ENCODE assay signal across 12 mouse cellular contexts in genomic region chr8:125959363-125959771, GRCm38 (mm10). TPM values are rescaled to one million over a fixed set of nuclear protein-coding genes. Genes with fewer than 3 reads are reported as not detected.
DNase-seq lines count a peak whose midpoint lies in the region; ATAC-seq lines count a peak whose summit lies in the region.
"Had no signal": no experiment of that assay in that cellular context is flagged by ENCODE, and none has a peak within 500 bp of the region (broad histone marks: within the 10 kb centered on the region; RNA-seq: fewer than 3 reads in every experiment).

No protein-coding gene starts in this region.

- peak; percentile 54 for DNase-seq in retina, postnatal 1 day
- no peak for DNase-seq in retina, embryonic 14.5 days (ENCODE audit: low spot score)
- DNase-seq in frontal cortex, postnatal 10 days (ENCODE audit: low spot score in 2 of 2) = peak; percentile 28 to 62
- peak; percentile 79 to 87 for DNase-seq in left cerebral cortex, adult 18-20 months (ENCODE audit: low spot score in 2 of 2)
- no peak for DNase-seq in kidney, adult 11 months
- no peak for DNase-seq in gastrocnemius, adult 18-20 months (ENCODE audit: low spot score)
- DNase-seq in ovary, postnatal 36 days (ENCODE audit: low spot score) = no peak
- DNase-seq: liver, embryonic 13.5 days had no signal

- no peak for ATAC-seq in activated CD4-positive, CD25-positive, alpha-beta regulatory T cell, adult 4 months
- ATAC-seq: CD4-positive, CD25-positive, alpha-beta regulatory T cell, adult 4 months had no signal

RNA-seq across cellular contexts. Expression of gene Kcnk1, which starts 35.6 kb away (rescaled TPM):
- total RNA-seq in left cerebral cortex, adult 18-20 months (2021) = 10 to 100 TPM; 86.5 to 87.8 TPM
- polyA plus RNA-seq in activated CD4-positive, CD25-positive, alpha-beta regulatory T cell, adult 4 months (2017; shearing (Covaris generic)) = not detected
- total RNA-seq in gastrocnemius, adult 18-20 months (2021) = under 1 TPM; 0.19 to 0.46 TPM
- total RNA-seq: granulocyte monocyte progenitor cell, adult 5-6 weeks; hematopoietic stem cell, adult 5-6 weeks had no signal
- polyA plus RNA-seq: CD4-positive, CD25-positive, alpha-beta regulatory T cell, adult 4 months had no signal

RNA-seq across cellular contexts. Expression of gene Map3k21, which starts 49.1 kb away (rescaled TPM):
- total RNA-seq in left cerebral cortex, adult 18-20 months (2021) = 1 to 10 TPM; 1.6 to 1.8 TPM
- polyA plus RNA-seq in activated CD4-positive, CD25-positive, alpha-beta regulatory T cell, adult 4 months (2017; shearing (Covaris generic)) = not detected
- total RNA-seq in gastrocnemius, adult 18-20 months (2021) = under 1 TPM; 0.05 to 0.26 TPM
- total RNA-seq: granulocyte monocyte progenitor cell, adult 5-6 weeks; hematopoietic stem cell, adult 5-6 weeks had no signal
- polyA plus RNA-seq: CD4-positive, CD25-positive, alpha-beta regulatory T cell, adult 4 months had no signal

Comparison
In these comparisons a context has a peak if more than half of its experiments do, and no peak if none do; other contexts are left out.
1. DNase-seq: peak in retina, postnatal 1 day (single experiment), frontal cortex, postnatal 10 days (2 of 2) and left cerebral cortex, adult 18-20 months (2 of 2); none in retina, embryonic 14.5 days (single experiment), kidney, adult 11 months (single experiment), gastrocnemius, adult 18-20 months (single experiment) and ovary, postnatal 36 days (single experiment).
2. RNA of gene Kcnk1, which starts 35.6 kb away (total RNA-seq): 86.5 to 87.8 TPM in left cerebral cortex, adult 18-20 months; 0.19 to 0.46 TPM in gastrocnemius, adult 18-20 months; every median in the first group is over 10 times any median in the second.